Mouse (Mus musculus) lung, embryonic 14.5 days (tissue): ENCODE results near the gene Spsb1. TPM values are rescaled to one million over a fixed set of nuclear protein-coding genes. Genes with fewer than 3 reads are reported as not detected.

Experiments
- ATAC-seq: fragments of 200-750 bp; cut with Nextera tagmentation; 2 replicates; pipeline ENCODE4 v1.8.0; 2017; ENCODE audit warnings: mild to moderate bottlenecking, moderate TSS enrichment, moderate library complexity; ENCODE audit not compliant: insufficient read depth
- DNase-seq: peaks from one replicate; pipeline ENCODE4 v3.0.0-alpha.2; 2015
- H3K27ac ChIP-seq: fragments of 300-500 bp; sonication (generic); 2 replicates; pipeline ENCODE4 v1.5.1; 2014; ENCODE audit warnings: low read depth, mild to moderate bottlenecking, moderate library complexity
- H3K27me3 ChIP-seq: fragments of 300-500 bp; sonication (generic); 2 replicates; pipeline ENCODE4 v1.6.1; 2014; ENCODE audit warnings: low read length, control low read depth; ENCODE audit not compliant: insufficient read depth
- H3K36me3 ChIP-seq: fragments of 300-500 bp; sonication (generic); 2 replicates; pipeline ENCODE4 v1.6.1; 2014; ENCODE audit warnings: control low read depth; ENCODE audit not compliant: insufficient read depth
- H3K4me1 ChIP-seq: fragments of 300-500 bp; sonication (generic); 2 replicates; pipeline ENCODE4 v1.6.1; 2014; ENCODE audit warnings: antibody characterized with exemption, control low read depth; ENCODE audit not compliant: insufficient read depth
- H3K4me2 ChIP-seq: fragments of 300-500 bp; sonication (generic); 2 replicates; pipeline ENCODE4 v1.6.1; 2014; ENCODE audit warnings: mild to moderate bottlenecking
- H3K4me3 ChIP-seq: fragments of 300-500 bp; sonication (generic); 2 replicates; pipeline ENCODE4 v1.5.1; 2014; ENCODE audit warnings: low read depth, low read length
- H3K9ac ChIP-seq: fragments of 300-500 bp; sonication (generic); 2 replicates; pipeline ENCODE4 v1.6.1; 2014
- H3K9me3 ChIP-seq: fragments of 300-500 bp; sonication (generic); 2 replicates; pipeline ENCODE4 v1.6.1; 2016; ENCODE audit warnings: low read depth, low read length, control low read depth
- CTCF ChIP-seq: IDR thresholded peaks from 2 replicates; pipeline ENCODE4 v1.5.1; 2016; ENCODE audit warnings: antibody characterized with exemption, low read depth
- WGBS: fragments of 180-500 bp; shearing (Covaris S2); extraction: QIAGEN DNeasy Blood & Tissue Kit; methylation state at CpG from one replicate; pipeline ENCODE4 v1.1.7; 2014; 5-methylcytosine and 5-hydroxymethylcytosine counted together
- polyA plus RNA-seq: library from polyadenylated mRNA; unstranded; fragments of >200 nt; fragmentation: Nextera tagmentation; extraction: Ambion mirVana; gene quantifications from 2 replicates; pipeline ENCODE4 v1.2.1, GENCODE M21; 2014

Spsb1 gene
- polyA plus RNA-seq, 1 experiment from 2014 or later, result 17.0 TPM

DNA sequence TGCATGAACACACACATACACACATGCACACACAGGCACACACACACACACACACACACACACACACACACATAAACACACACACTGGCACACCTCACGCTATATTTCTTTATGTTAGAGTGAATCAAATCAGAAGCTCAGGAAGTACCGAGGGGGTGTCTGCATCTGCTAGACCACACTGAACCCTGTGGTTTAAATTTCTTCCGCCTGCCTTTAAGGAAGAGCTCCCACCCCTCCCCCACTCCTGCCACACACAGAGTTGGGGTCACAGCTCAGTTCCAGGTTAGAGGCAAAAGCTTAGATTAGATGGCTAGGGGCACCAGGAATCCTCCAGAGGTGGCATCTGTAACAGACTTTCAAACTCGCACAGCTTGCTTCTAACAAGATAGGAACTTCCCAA, 42.4 kb downstream of the Spsb1 start:
- Histone ChIP-seq H3K27me3 (no peaks in the 10 kb centered on the region), H3K4me1 (peaks cover 6% of the 10 kb centered on the region; the same call in 1 of the 2 replicates), H3K4me2 (no peak overlapping the region), H3K9me3 (no peaks in the 10 kb centered on the region), H3K4me3 (no peak overlapping the region), H3K27ac (no peak overlapping the region), H3K36me3 (no peaks in the 10 kb centered on the region), H3K9ac (no peak overlapping the region)
- WGBS, result 34% methylated on average over 4 of the region's 4 CpGs
- DNase-seq (no peak), ATAC-seq (no peak)
- no peak for TF ChIP-seq CTCF

DNA sequence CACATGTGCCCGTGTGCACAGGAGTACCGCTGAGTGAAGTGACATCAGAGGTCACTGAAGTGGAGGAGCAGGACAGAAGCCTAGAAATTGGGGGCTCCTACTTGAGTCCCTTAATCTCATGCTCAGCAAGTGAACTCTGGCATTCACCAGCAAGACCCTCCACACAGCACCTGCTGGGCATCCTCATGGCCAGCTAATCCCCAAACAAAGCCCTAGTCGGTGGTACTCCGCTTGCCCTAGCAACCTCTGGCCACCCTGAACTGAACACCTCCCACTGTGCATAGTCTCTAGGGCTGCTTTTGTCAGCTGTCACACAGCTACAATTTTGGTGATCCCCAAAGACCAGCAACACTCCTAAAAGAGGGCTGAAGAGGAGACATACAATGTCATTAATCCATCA, 44.3 kb downstream of the Spsb1 start:
- ATAC-seq (no peak), DNase-seq (no peak)
- H3K27ac ChIP-seq, result no peak overlapping the region
- H3K4me1 ChIP-seq, result no peaks in the 10 kb centered on the region; the same call in 1 of the 2 replicates
- H3K27me3 ChIP-seq, result no peaks in the 10 kb centered on the region
- WGBS, result 82% methylated on average over 4 of the region's 4 CpGs
- H3K36me3 ChIP-seq, result 0 out of 2 replicates have a peak, but pooled peaks cover 4% of the 10 kb centered on the region
- no peak overlapping the region for H3K9ac ChIP-seq
- H3K4me3 ChIP-seq, result no peak overlapping the region
- no peak for TF ChIP-seq CTCF
- H3K4me2 ChIP-seq, result no peak overlapping the region
- H3K9me3 ChIP-seq, result no peaks in the 10 kb centered on the region

DNA sequence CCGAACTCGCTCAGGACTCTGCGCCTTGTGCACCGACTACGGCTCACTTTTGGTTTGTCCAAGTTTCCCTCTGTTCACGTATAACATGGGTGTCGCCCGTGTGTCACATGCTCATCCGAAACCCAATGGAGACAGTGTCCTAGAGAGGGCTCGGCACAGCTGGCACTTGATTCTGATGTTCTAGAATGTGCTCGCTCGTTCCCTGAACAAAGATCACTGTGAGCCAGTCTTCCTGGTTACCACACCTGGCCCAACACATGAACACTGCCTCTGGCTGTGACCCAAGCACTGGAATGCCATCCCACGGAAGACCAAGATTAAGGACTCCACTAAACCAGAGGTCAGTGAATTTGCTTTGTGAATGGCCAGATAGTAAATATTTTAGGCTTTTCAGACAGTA, 45.3 kb downstream of the Spsb1 start:
- 84% methylated on average over 13 of the region's 13 CpGs for WGBS
- Histone ChIP-seq H3K36me3 (0 out of 2 replicates have a peak, but pooled peaks cover 4% of the 10 kb centered on the region), H3K9me3 (no peaks in the 10 kb centered on the region), H3K27ac (no peak overlapping the region), H3K4me1 (no peaks in the 10 kb centered on the region; the same call in 1 of the 2 replicates), H3K4me2 (no peak overlapping the region), H3K27me3 (no peaks in the 10 kb centered on the region), H3K4me3 (no peak overlapping the region), H3K9ac (no peak overlapping the region)
- DNase-seq, result no peak
- TF ChIP-seq CTCF, result no peak
- ATAC-seq, result 0 out of 2 replicates have a peak, but pooled peaks have one; percentile 11

DNA sequence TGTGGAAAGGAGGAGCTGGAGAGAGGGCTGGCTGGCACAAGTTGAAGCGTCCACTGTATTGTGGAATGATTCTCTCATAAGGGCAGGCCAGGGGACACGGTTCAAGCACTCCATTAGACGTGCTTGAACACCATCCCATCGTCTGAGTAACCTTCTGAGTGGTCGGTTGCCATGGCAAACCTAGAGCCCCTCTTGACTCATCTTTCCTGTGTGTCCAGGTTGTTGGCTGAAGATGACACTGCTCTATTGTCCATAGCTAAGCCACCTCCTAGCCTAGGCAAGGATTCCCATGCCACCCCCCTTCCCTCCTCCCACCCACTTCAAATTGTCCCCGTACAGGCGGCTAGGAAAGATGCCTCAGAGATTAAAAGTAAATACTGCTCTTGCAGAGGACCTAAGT, 45.9 kb downstream of the Spsb1 start:
- no peak overlapping the region for H3K4me3 ChIP-seq
- ATAC-seq (no peak), DNase-seq (no peak)
- 0 out of 2 replicates have a peak, but pooled peaks cover 4% of the 10 kb centered on the region for H3K36me3 ChIP-seq
- H3K4me1 ChIP-seq, result no peaks in the 10 kb centered on the region
- no peak for TF ChIP-seq CTCF
- H3K4me2 ChIP-seq, result no peak overlapping the region
- WGBS, result 63% methylated on average over 7 of the region's 7 CpGs
- H3K9me3 ChIP-seq, result no peaks in the 10 kb centered on the region
- H3K9ac ChIP-seq, result no peak overlapping the region
- no peak overlapping the region for H3K27ac ChIP-seq
- H3K27me3 ChIP-seq, result no peaks in the 10 kb centered on the region

DNA sequence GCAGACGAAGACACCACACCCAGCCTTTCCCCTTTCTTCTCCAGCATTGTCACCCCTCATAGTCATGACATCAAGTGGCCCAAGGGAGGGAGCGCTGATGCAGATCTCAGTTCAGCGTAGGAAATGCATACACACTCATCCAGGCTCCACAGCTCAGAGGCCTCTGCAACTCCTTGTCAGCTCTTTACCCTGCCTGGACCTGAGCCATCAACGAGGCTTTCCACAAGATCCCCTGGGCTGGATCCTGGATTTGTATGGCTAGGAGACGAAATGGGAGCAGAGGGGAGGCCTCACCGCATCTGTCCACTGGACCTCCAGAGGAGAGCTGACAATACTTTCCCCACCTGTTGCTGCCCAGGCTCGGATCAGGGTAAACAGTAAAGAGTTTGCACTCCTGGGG, 47.2 kb downstream of the Spsb1 start:
- H3K36me3 ChIP-seq, result 0 out of 2 replicates have a peak, but pooled peaks cover 4% of the 10 kb centered on the region
- no peaks in the 10 kb centered on the region; the same call in 1 of the 2 replicates for H3K4me1 ChIP-seq
- ATAC-seq, result no peak
- H3K9me3 ChIP-seq, result no peaks in the 10 kb centered on the region
- no peak overlapping the region for H3K4me3 ChIP-seq
- H3K4me2 ChIP-seq, result no peak overlapping the region
- 42% methylated on average over 7 of the region's 7 CpGs for WGBS
- no peak overlapping the region for H3K9ac ChIP-seq
- TF ChIP-seq CTCF, result no peak
- H3K27ac ChIP-seq, result no peak overlapping the region
- H3K27me3 ChIP-seq, result no peaks in the 10 kb centered on the region
- DNase-seq, result no peak

DNA sequence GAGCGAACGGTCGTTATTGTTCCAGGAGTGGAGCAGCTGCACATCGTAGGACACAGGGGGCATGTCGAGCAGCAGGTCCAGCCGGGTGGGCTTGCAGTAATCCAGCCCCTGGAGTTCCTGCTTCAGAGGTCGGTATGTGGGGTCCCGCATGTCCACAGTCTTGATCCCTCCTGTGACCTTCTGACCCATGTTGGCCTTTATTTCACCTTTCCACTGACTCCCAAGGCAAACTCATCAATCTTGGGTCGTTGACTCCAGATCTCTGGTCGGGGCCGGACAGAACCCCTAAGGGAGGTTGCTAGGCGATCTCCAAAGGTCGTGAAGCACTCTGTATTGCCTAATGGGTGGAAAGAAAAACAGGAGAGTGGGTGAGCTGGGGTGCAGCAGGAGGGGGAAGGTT, 47.9 kb downstream of the Spsb1 start:
- Histone ChIP-seq H3K27ac (no peak overlapping the region), H3K9ac (no peak overlapping the region), H3K4me3 (no peak overlapping the region), H3K9me3 (no peaks in the 10 kb centered on the region), H3K4me1 (no peaks in the 10 kb centered on the region; the same call in 1 of the 2 replicates), H3K36me3 (0 out of 2 replicates have a peak, but pooled peaks cover 4% of the 10 kb centered on the region), H3K4me2 (no peak overlapping the region), H3K27me3 (no peaks in the 10 kb centered on the region)
- ATAC-seq, result no peak
- 43% methylated on average over 13 of the region's 13 CpGs for WGBS
- no peak for DNase-seq
- TF ChIP-seq CTCF, result no peak

DNA sequence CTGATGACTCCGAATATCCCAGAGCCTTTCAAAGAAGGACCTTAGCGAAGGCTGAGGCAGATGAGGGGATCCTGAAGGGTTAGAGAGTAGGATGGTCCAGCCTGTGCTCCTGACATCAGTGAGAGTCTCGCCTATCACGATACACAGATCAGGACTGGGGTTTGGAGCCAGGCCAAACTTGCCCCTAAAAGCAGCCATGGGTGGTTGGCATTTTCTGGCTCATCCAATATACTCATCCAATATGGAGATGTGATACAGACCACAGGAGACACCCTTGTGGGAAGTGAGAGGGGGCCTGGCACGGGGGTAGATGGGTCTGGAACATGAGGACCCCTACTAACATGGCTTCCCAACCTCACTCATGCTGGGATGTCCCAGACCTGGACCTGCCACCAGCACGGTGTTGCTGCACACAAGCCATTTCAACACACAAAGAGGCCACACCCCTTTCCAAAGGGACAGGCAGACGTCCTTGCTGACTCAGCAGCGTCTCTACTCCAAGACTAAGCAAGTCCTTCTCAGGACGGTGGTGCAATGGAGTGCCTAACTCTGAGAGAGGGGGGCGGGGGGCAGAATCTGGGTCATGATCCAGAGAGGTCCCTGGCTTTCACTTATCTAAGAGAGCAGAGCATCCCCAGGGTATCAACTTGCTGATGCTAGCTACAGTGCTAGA, 49.4 kb downstream of the Spsb1 start:
- no peak for TF ChIP-seq CTCF
- Histone ChIP-seq H3K9me3 (no peaks in the 10 kb centered on the region), H3K4me2 (no peak overlapping the region), H3K9ac (no peak overlapping the region), H3K4me3 (no peak overlapping the region), H3K27ac (no peak overlapping the region), H3K4me1 (no peaks in the 10 kb centered on the region; the same call in 1 of the 2 replicates), H3K27me3 (no peaks in the 10 kb centered on the region), H3K36me3 (0 out of 2 replicates have a peak, but pooled peaks cover 4% of the 10 kb centered on the region)
- ATAC-seq, result no peak
- no peak for DNase-seq
- WGBS, result 85% methylated on average over 10 of the region's 10 CpGs
